Mouse (Mus musculus) kidney, postnatal 25 days (tissue): Measurements from ENCODE around the gene Arhgap30.

Experiments
- DNase-seq, 2 experiments: peaks; one replicate each; pipeline ENCODE4 v3.0.0; 2021; ENCODE audit warnings: mixed read lengths in 2 of 2

The Arhgap30 gene

DNA sequence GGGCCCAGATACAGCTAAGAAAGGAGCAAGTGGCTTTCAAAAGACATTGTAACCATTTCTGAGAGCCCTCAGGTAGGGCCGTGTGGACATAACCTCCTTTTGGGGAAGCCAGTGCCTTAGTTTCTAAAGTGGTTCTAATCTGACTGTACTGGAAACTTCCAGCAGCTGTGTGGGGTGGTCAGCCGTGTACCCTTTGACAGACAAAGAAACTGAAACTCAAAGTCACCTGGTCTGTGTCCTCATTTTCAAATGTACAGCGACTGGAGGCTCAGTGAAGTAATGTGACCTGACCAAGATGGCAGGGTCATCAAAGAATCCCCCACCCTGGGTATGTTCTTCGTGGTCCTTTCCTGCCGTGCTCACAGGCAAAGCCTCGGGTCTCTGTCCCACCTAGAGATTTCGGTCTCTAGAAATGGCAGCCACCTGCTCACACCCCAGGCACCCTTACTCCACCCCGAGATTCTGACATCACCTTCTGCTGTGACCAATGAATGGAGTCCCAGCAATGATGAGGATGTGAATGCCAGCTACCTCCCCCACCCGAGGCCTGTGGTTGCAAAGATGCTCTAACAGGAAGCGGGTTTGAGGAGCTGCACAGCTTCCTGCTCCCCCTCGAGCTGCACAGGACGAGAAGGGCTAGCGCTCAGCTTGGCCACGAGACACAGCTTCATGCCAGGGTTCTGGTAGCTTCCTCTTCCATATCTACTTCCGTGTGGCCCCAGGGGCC is at the start of gene Arhgap30:
Arhgap30 (plus strand) TSS at position 579 of the 727 bp plus-strand sequence.
- peak in 1 of 2 experiments; percentile 53 for DNase-seq

GRCm38 (mm10) chr1:171342262-171343207 is 46.2 kb upstream of the Arhgap30 start:
- peak; percentile 22 to 65 for DNase-seq

DNA sequence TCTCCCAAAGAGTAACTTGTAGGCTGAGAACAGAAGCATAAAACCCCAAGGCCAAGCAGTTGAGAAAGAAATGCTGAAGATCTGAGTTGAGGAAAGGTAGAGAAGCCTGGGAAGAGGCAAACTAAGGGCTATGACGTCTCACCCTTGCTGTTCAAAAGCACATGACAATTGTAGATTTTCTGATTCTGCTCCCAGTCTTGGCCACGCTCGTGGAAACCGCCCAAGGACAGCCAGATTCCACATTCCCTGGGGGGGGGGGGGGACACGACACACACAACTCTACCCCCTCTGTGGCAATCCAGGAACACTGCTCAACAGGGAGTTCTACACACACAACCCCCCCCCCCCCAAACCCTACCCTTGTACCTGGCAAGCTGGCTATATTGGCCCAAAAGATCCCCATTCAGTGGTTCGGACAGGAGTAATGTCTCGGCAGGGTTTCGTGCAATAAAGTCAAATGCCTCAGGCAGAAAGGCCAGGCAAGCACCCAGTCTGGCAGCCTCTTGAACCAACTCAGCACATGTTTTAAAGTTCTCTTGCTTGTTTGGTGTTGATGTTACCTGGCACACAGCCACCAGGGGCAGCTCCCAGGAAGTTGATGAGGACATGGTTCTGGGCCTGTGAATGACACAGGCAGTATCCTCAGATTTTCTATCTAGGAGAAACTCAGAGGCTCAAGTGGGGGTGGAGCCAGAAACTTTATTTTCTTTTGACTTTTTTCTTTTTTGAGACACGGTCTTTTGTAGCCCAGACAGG is 44.7 kb upstream of the Arhgap30 start:
- peak; percentile 83 to 90 for DNase-seq

GRCm38 (mm10) chr1:171344715-171345114 is 44.0 kb upstream of the Arhgap30 start:
- DNase-seq, result no peak

DNA sequence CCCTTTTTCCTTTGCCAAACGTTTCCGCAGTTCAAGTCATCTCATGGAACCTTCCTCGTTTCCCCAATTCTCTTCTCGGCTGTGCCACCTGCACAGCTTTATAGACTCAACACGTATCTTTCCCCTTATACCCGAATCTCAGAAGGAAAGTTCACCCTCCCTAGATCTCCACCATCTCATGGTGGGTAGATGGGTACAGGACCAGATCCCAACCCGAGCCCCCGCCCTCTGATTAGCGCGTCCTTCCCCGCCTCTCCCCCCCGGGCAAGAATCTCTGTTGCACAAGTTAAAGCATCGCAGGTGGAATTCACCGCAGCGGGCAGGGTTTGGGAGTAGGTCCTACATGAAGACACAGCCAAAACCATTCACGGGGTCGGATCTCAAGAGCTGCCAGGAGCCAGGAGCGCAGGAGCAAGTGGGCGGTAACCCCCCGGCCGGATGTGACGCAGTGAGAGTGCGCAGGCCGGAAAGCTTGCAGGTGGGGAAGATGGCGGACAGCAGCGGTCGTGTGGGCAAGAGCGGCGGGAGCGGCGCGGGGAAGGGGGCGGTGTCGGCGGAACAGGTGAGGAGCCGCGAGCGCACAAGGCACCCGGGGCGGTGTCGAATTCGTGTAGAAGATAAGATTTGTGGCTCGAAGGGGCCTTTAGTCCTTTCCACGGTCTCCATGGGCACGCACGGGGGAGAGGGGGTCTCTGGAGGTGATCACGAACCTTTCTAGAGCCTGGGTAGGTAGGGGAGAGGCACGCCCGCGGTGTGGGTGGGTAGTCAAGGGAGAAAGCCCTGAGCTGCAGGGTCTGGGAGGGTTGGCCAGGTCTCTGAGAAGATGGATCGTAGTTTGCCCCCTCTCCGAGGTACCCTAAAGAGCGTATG is 43.3 kb upstream of the Arhgap30 start, which contains the start of the genes Nit1 and Pfdn2:
Nit1 (minus strand) TSS at position 422 of the 870 bp plus-strand sequence.
Pfdn2 (plus strand) TSS at position 446 of the 870 bp plus-strand sequence.
- peak; percentile 94 to 96 for DNase-seq

DNA sequence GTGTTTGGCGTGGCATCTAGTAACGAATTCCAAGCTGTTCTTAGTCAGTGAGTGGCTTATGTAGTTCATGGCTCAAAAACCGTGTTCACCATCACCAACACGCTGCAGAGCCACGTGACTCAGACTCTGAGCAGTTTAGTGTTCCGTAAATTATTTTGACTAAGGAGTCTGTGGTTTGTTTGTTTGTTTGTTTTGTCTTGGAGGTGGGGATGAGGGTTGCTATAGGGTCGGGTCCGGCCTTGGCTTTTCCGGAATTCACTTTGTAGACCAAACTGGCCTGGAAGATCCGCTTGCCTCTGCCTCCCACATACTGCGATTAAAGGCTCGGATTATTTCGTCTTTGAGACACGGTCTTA is 42.7 kb upstream of the Arhgap30 start:
- peak; percentile 31 to 38 for DNase-seq

DNA sequence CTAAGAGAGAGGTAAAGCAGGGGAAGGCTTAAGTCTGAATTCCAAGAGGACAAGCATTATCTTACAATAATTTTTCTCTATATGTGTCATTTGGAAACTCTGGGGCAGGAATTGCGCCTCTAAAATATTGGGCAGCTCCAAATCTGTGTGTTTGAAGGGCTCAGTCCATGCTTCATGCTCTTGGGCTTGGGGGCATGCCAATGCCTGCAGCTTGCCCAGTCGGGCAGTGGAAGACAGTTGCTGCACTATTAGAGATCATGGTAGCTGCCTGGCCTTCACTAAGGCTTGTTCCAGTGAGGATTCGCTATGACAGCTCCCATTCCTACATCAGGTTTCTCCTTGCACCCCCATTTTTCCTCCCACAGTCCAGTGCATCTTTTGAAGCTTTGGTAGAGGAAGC is 40.1 kb upstream of the Arhgap30 start:
- peak in 1 of 2 experiments; percentile 24 for DNase-seq

GRCm38 (mm10) chr1:171349210-171349609 is 39.5 kb upstream of the Arhgap30 start:
- DNase-seq, result peak in 1 of 2 experiments; percentile 47

DNA sequence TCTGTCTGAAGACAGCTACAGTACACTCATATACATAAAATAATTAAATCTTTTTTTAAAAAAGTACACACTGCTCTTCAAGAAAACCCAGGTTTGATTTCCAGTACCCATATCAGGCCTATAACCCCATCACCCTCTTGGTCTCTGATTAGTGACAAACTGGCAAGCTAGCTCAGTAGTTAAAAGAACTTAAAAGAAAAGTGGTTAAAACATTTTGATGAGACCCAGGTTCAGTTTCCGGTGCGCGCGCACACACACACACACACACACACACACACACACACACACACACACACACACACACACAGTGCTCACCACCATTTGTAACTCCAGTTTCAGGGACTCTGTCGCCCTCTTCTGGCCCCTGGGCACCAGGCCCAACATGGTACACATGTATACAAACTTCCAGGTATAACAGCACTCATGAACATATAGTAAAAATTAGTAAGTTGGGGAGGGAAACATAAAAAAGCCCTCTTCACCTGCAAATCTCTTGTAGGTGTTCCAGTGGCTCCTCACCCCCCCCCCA is 32.9 kb upstream of the Arhgap30 start:
- DNase-seq, result peak; percentile 36 to 50

DNA sequence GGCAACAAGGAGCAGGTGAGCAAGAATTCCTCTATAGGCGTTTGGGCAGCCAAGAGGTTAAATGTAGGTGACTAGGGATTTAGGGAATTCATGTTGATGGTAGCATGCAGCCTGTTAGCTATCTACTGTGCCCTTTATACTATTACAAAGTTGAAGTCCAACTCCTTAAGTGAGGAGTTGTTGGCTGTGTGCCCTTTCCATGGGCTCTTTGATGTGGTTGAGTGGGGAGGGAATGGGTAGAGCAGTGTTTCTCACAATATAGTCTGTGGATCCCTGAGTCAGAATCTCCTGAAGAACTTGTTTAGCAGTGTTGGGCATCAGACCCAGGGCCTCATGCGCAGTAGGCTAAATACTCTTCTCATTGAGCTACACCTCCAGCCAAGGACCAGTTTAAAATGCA is 31.9 kb upstream of the Arhgap30 start:
- peak in 1 of 2 experiments; percentile 35 for DNase-seq

DNA sequence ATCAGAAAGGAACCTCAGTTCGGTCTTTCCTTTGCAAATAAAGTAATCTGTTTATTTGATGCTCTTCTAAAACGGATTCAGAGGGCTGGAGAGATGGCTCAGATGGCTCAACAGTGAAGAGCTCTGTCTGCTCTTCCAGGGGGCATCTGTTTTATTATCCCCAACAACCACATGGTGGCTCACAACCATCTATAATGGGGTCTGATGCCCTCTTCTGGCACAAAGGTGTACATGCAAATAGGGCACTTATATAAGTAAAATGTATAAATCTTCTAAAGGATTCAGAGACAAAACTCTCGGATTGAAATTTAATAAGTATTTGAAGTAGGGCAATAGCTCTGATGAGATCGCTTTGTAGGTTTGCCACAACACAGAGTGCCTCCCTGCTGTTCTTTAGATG is 30.3 kb upstream of the Arhgap30 start:
- DNase-seq, result peak in 1 of 2 experiments; percentile 39

GRCm38 (mm10) chr1:171360253-171360652 is 28.5 kb upstream of the Arhgap30 start:
- DNase-seq, result no peak

- DNase-seq, result peak; percentile 88 to 97
Measured at GRCm38 (mm10) chr1:171360656-171361055, 28.1 kb upstream of the Arhgap30 start, which contains the start of gene Klhdc9. TSS of gene Klhdc9 (minus strand) at chr1:171360798.

DNA sequence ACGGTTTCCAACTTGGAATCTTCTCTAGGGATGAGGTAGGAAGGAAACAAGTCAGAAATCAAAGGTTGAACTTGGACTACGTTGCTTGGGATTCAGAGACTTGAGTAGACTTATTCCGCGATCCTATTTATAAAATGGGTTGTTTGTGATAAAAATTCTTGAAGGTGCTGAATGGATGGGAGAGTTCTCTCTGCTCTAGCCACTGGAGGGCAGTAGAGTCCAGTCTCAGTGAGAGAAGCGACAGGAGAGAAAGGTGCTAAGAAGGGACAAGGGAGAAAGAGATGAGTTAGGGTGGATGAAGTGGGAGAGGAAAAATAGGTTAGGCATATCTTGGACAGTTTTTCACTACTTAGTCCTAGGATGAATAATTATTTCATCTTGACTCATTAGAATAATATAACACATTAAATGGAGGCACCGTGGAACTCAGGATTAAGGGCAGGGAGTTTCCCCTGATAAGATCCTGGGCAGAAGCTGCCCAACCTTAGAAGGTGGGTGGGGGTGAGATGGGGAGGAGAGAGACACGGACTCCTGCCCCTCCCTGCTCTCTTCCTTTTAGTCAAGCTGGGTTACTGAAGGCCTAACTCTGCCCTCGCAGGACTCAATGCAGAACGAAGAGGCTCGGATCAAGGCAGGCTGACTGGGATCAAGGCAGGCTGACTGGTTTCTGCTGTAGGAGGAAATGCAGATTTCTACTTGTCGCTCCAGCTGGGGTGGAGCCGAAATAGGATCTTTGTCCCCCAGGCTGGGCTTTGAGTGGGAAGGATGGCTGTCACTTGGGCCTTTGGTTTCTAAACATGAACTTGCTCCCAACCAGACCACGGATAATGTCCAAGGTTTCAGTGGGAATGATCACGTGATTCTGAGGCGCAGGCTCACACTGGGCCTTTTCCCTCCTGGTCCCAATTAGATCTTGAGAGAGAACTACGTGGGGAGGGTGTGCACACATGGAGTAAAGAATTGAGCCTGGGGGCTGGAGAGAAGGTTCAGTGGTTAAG is 27.3 kb upstream of the Arhgap30 start:
- peak; percentile 71 to 81 for DNase-seq

GRCm38 (mm10) chr1:171365934-171366333 is 22.8 kb upstream of the Arhgap30 start:
- no peak for DNase-seq

DNA sequence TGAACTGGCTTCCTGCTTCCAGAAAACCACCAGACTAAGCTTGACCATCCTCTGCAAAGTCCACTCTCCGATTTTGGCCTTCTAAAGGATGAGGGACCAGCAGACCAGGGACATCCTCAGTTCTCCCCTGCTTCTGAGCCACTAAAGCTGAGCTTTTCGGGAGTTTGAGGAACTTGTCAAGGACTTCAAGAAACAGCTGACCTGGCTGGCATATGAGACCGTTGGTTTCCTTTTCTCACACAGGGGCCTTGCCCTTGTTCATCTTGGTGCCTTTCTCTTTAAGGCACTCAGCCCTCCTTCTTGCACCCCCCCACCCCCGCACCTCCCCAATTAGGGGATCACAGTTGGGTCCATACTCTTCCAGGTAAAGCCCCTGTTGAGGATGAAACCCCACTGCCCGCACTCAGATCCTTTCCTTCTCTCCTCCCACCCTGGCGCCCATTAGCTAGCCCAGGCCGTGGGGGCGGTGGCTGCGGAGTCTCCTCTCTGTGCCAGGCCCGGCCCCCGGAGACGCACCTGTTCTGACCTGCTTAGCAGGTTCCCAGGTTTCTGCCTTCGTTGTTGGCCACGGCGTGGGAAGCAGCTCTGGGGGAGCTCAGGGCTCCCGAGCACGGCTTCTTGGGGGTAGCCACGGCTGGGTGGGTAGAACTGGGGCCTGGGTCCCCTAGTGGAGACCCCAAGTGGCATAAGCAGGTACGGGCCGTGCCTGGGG is 18.8 kb upstream of the Arhgap30 start, which contains the start of gene Nectin4:
Nectin4 (plus strand) TSS at position 255 of the 712 bp plus-strand sequence.
- DNase-seq, result peak; percentile 50 to 76

GRCm38 (mm10) chr1:171372880-171373279 is 15.9 kb upstream of the Arhgap30 start:
- no peak for DNase-seq

DNA sequence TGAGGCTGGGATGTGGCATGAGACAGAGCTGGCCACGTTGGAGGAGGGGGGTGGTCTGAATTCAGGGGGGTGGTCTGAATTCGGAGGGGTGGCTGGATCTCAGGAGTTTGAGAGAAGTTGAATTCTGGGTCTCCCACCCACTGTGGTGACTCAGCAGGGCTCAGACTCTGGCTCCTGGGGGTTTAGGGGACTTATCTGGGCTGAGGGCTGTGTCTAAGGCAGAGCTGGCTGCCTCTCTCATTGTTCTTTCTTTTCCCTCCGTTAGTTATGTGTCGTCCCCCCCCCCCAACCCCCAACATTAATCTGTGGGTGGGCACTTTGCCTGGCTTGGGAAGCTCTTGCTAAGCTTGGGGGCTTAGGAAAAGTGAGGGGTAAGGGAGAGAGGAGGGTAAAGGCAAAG is 14.8 kb upstream of the Arhgap30 start:
- no peak for DNase-seq

GRCm38 (mm10) chr1:171375646-171376097 is 13.1 kb upstream of the Arhgap30 start:
- no peak for DNase-seq
